Mouse (Mus musculus) midbrain, embryonic 10.5 days (tissue): ENCODE results near the gene Sowaha. TPM values are rescaled to one million over a fixed set of nuclear protein-coding genes. Genes with fewer than 3 reads are reported as not detected.
"Not testable (repeated sequence)": the region's sequence is repeated elsewhere in the genome, so short reads cannot be mapped to it uniquely, and the experiment has no call there.

Experiments
- DNase-seq: peaks from one replicate; pipeline ENCODE4 v3.0.0-alpha.2; 2017; ENCODE audit warnings: low spot score
- H3K27ac ChIP-seq: fragments of 300-500 bp; sonication (generic); replicated peaks from 2 replicates; pipeline ENCODE4 v1.5.1; 2016; ENCODE audit warnings: mild to moderate bottlenecking
- H3K27me3 ChIP-seq: fragments of 300-500 bp; sonication (generic); 2 replicates; pipeline ENCODE4 v1.6.1; 2016; ENCODE audit warnings: low read depth, mild to moderate bottlenecking; ENCODE audit not compliant: poor library complexity, severe bottlenecking
- H3K36me3 ChIP-seq: fragments of 300-500 bp; sonication (generic); 2 replicates; pipeline ENCODE4 v1.6.1; 2016; ENCODE audit warnings: mild to moderate bottlenecking, moderate library complexity
- H3K4me1 ChIP-seq: fragments of 300-500 bp; sonication (generic); 2 replicates; pipeline ENCODE4 v1.6.1; 2016
- H3K4me3 ChIP-seq: fragments of 300-500 bp; sonication (generic); 2 replicates; pipeline ENCODE4 v1.5.1; 2016; ENCODE audit warnings: mild to moderate bottlenecking, moderate library complexity
- H3K9me3 ChIP-seq: fragments of 300-500 bp; sonication (generic); replicated peaks from 2 replicates; pipeline ENCODE4 v1.6.1; 2016; ENCODE audit warnings: mild to moderate bottlenecking
- WGBS: fragments of 180-500 bp; shearing (Covaris S2); methylation state at CpG from one replicate; pipeline ENCODE4 v1.1.7; 2016; 5-methylcytosine and 5-hydroxymethylcytosine counted together
- polyA plus RNA-seq: library from polyadenylated mRNA; unstranded; fragments of >200 nt; fragmentation: Nextera tagmentation; extraction: Ambion mirVana; gene quantifications from 2 replicates; pipeline ENCODE4 v1.2.1, GENCODE M21; 2016

Sowaha gene
- polyA plus RNA-seq, 1 experiment from 2014 or later, result 0.26 TPM

GRCm38 (mm10) chr11:53441921-53442320, 38.2 kb downstream of the Sowaha start:
- 61% methylated on average over 12 of the region's 12 CpGs for WGBS
- no peak overlapping the region for H3K27ac ChIP-seq
- H3K4me3 ChIP-seq, result no peak overlapping the region
- H3K9me3 ChIP-seq, result no peaks in the 10 kb centered on the region
- no peaks in the 10 kb centered on the region for H3K27me3 ChIP-seq
- no peaks in the 10 kb centered on the region for H3K4me1 ChIP-seq
- H3K36me3 ChIP-seq, result no peaks in the 10 kb centered on the region
- DNase-seq, result no peak

- no peaks in the 10 kb centered on the region for H3K36me3 ChIP-seq
- H3K27ac ChIP-seq, result no peak overlapping the region
- no peak overlapping the region for H3K4me3 ChIP-seq
- no peak for DNase-seq
- no peaks in the 10 kb centered on the region for H3K27me3 ChIP-seq
- no peaks in the 10 kb centered on the region for H3K9me3 ChIP-seq
- H3K4me1 ChIP-seq, result peaks cover 5% of the 10 kb centered on the region
- WGBS, result 89% methylated on average over 6 of the region's 6 CpGs
Measured at GRCm38 (mm10) chr11:53436338-53436737, 43.7 kb downstream of the Sowaha start.

- Histone ChIP-seq H3K4me3 (no peak overlapping the region), H3K9me3 (no peaks in the 10 kb centered on the region), H3K27ac (no peak overlapping the region), H3K27me3 (no peaks in the 10 kb centered on the region), H3K4me1 (peaks cover 8% of the 10 kb centered on the region), H3K36me3 (no peaks in the 10 kb centered on the region)
- DNase-seq, result no peak
- 86% methylated on average over 8 of the region's 8 CpGs for WGBS
Measured at GRCm38 (mm10) chr11:53435504-53435903, 44.6 kb downstream of the Sowaha start.

- peaks cover 19% of the 10 kb centered on the region for H3K4me1 ChIP-seq
- no peak overlapping the region for H3K4me3 ChIP-seq
- peaks cover 12% of the 10 kb centered on the region for H3K36me3 ChIP-seq
- H3K27me3 ChIP-seq, result no peaks in the 10 kb centered on the region
- no peaks in the 10 kb centered on the region for H3K9me3 ChIP-seq
- DNase-seq, result no peak
- 78% methylated on average over 6 of the region's 6 CpGs for WGBS
- H3K27ac ChIP-seq, result no peak overlapping the region
Measured at GRCm38 (mm10) chr11:53433057-53433456, 47.0 kb downstream of the Sowaha start.

- H3K4me3 ChIP-seq, result peak overlapping the region; percentile 93
- peak; percentile 22 for DNase-seq
- peak overlapping the region; percentile 86 for H3K27ac ChIP-seq
- H3K27me3 ChIP-seq, result no peaks in the 10 kb centered on the region
- H3K4me1 ChIP-seq, result peaks cover 19% of the 10 kb centered on the region
- no peaks in the 10 kb centered on the region for H3K9me3 ChIP-seq
- 26% methylated on average over 9 of the region's 9 CpGs for WGBS
- peaks cover 21% of the 10 kb centered on the region for H3K36me3 ChIP-seq
Measured at GRCm38 (mm10) chr11:53431347-53432056, 48.6 kb downstream of the Sowaha start.

- peak; percentile 97 for DNase-seq
- Histone ChIP-seq H3K9me3 (no peaks in the 10 kb centered on the region), H3K27ac (peak within 1 kb of the TSS; percentile 86), H3K4me3 (peak within 1 kb of the TSS; percentile 93), H3K36me3 (peaks cover 21% of the 10 kb centered on the region), H3K4me1 (peaks cover 19% of the 10 kb centered on the region), H3K27me3 (no peaks in the 10 kb centered on the region)
- WGBS, result under 1% methylated on average over 44 of the region's 44 CpGs
Measured at GRCm38 (mm10) chr11:53430670-53431346, 49.3 kb downstream of the Sowaha start, which contains the start of the genes Uqcrq and Gdf9. Uqcrq (minus strand) TSS chr11:53430831. Gdf9 (plus strand) TSS chr11:53431023.

- under 1% methylated on average over 34 of the region's 34 CpGs for WGBS
- Histone ChIP-seq H3K4me3 (peak overlapping the region; percentile 93), H3K9me3 (no peaks in the 10 kb centered on the region), H3K27me3 (no peaks in the 10 kb centered on the region), H3K36me3 (peaks cover 21% of the 10 kb centered on the region), H3K27ac (peak overlapping the region; percentile 86), H3K4me1 (peaks cover 19% of the 10 kb centered on the region)
- no peak for DNase-seq
Measured at GRCm38 (mm10) chr11:53430300-53430669, 49.8 kb downstream of the Sowaha start.

GRCm38 (mm10) chr11:53429182-53429581, 50.9 kb downstream of the Sowaha start:
- Histone ChIP-seq H3K4me3 (peak overlapping the region; percentile 93), H3K9me3 (no peaks in the 10 kb centered on the region), H3K27ac (no peak overlapping the region), H3K4me1 (peaks cover 19% of the 10 kb centered on the region), H3K36me3 (peaks cover 21% of the 10 kb centered on the region), H3K27me3 (no peaks in the 10 kb centered on the region)
- no peak for DNase-seq

GRCm38 (mm10) chr11:53428716-53429057, 51.4 kb downstream of the Sowaha start:
- H3K4me1 ChIP-seq, result peaks cover 19% of the 10 kb centered on the region
- H3K27ac ChIP-seq, result no peak overlapping the region
- no peaks in the 10 kb centered on the region for H3K27me3 ChIP-seq
- H3K4me3 ChIP-seq, result no peak overlapping the region
- DNase-seq, result no peak
- H3K36me3 ChIP-seq, result peaks cover 21% of the 10 kb centered on the region
- no peaks in the 10 kb centered on the region for H3K9me3 ChIP-seq
- WGBS, result 98% methylated on average over 5 of the region's 5 CpGs

GRCm38 (mm10) chr11:53427993-53428715, 51.9 kb downstream of the Sowaha start:
- Histone ChIP-seq H3K4me1 (peaks cover 19% of the 10 kb centered on the region), H3K9me3 (no peaks in the 10 kb centered on the region), H3K4me3 (no peak overlapping the region), H3K36me3 (peaks cover 21% of the 10 kb centered on the region), H3K27ac (no peak overlapping the region), H3K27me3 (no peaks in the 10 kb centered on the region)
- WGBS, result 91% methylated on average over 3 of the region's 3 CpGs
- DNase-seq, result no peak

GRCm38 (mm10) chr11:53426914-53427313, 53.2 kb downstream of the Sowaha start:
- H3K36me3 ChIP-seq, result peaks cover 25% of the 10 kb centered on the region
- not testable (repeated sequence) for H3K27ac ChIP-seq, H3K27me3 ChIP-seq, H3K4me3 ChIP-seq, DNase-seq, H3K9me3 ChIP-seq
- 90% methylated on average over 3 of the region's 3 CpGs for WGBS
- peaks cover 19% of the 10 kb centered on the region for H3K4me1 ChIP-seq
